Mouse (Mus musculus): ENCODE data around the gene Tagln. TPM values are rescaled to one million over a fixed set of nuclear protein-coding genes. Genes with fewer than 3 reads are reported as not detected.

The Tagln gene
- polyA plus RNA-seq, 2 experiments = 6.3 to 6.8 TPM

GRCm38 (mm10) chr9:45981331-45981730, 45.5 kb upstream of the Tagln start:
- peak overlapping the region; percentile 11; the same call in 1 of the 2 replicates for H3K4me2 ChIP-seq (ENCODE audit: low read depth)

GRCm38 (mm10) chr9:45980611-45981010, 44.8 kb upstream of the Tagln start:
- no peak overlapping the region for H3K4me3 ChIP-seq (ENCODE audit: insufficient read depth in 1 of 2, low read depth in 2 of 2, low read length in 2 of 2)
- H3K9ac ChIP-seq (replicated peaks) = no peak overlapping the region
- H3K9me3 ChIP-seq (ENCODE audit: control insufficient read depth, low read length) = no peaks in the 10 kb centered on the region
- no peak overlapping the region for H3K27ac ChIP-seq
- no peak for ATAC-seq (ENCODE audit: insufficient read depth)
- TF ChIP-seq CTCF (IDR thresholded peaks at IDR 0.05; ENCODE audit: low read depth) (no peak), EP300 (IDR thresholded peaks at IDR 0.05; ENCODE audit: low read depth) (no peak)
- no peak for DNase-seq (ENCODE audit: low read depth in 3 of 3, low spot score in 3 of 3)
- H3K4me1 ChIP-seq (replicated peaks; ENCODE audit: control insufficient read depth in 2 of 2, insufficient read depth in 2 of 2, low read length in 1 of 2) = peaks cover 15 to 25% of the 10 kb centered on the region in 2 experiments
- H3K36me3 ChIP-seq (replicated peaks; ENCODE audit: control insufficient read depth, insufficient read depth, low read depth) = peaks cover 18% of the 10 kb centered on the region
- 77% methylated on average over 1 of the region's 1 CpGs for WGBS (ENCODE audit: insufficient replicate concordance)
- 0 out of 2 replicates have a peak overlapping the region, but pooled peaks have one; percentile 0 for H3K4me2 ChIP-seq (ENCODE audit: low read depth)
- H3K27me3 ChIP-seq (ENCODE audit: control insufficient read depth, insufficient read depth, low read length) = no peaks in the 10 kb centered on the region

More at GRCm38 (mm10) chr9:45981331-45981730, 45.5 kb upstream of the Tagln start:
- TF ChIP-seq EP300 (IDR thresholded peaks at IDR 0.05; ENCODE audit: low read depth) = no peak
- peak; percentile 45 for TF ChIP-seq CTCF (IDR thresholded peaks at IDR 0.05; ENCODE audit: low read depth)
- H3K36me3 ChIP-seq (replicated peaks; ENCODE audit: control insufficient read depth, insufficient read depth, low read depth) = peaks cover 13% of the 10 kb centered on the region
- H3K4me1 ChIP-seq (replicated peaks; ENCODE audit: control insufficient read depth in 2 of 2, insufficient read depth in 2 of 2, low read length in 1 of 2) = peaks cover 15 to 25% of the 10 kb centered on the region in 2 experiments
- no peak for ATAC-seq (ENCODE audit: insufficient read depth)
- H3K4me3 ChIP-seq (ENCODE audit: insufficient read depth in 1 of 2, low read depth in 2 of 2, low read length in 2 of 2) = no peak overlapping the region
- no peaks in the 10 kb centered on the region for H3K27me3 ChIP-seq (ENCODE audit: control insufficient read depth, insufficient read depth, low read length)
- H3K9me3 ChIP-seq (ENCODE audit: control insufficient read depth, low read length) = no peaks in the 10 kb centered on the region
- H3K9ac ChIP-seq (replicated peaks) = no peak overlapping the region
- no peak for DNase-seq (ENCODE audit: low read depth in 3 of 3, low spot score in 3 of 3)
- H3K27ac ChIP-seq = no peak overlapping the region

- no peak for TF ChIP-seq CTCF (IDR thresholded peaks at IDR 0.05; ENCODE audit: low read depth)
- TF ChIP-seq EP300 (IDR thresholded peaks at IDR 0.05; ENCODE audit: low read depth) = peak; percentile 47
- H3K9me3 ChIP-seq (ENCODE audit: control insufficient read depth, low read length) = no peaks in the 10 kb centered on the region
- H3K4me3 ChIP-seq (ENCODE audit: insufficient read depth in 1 of 2, low read depth in 2 of 2, low read length in 2 of 2) = no peak overlapping the region
- peaks cover 25% of the 10 kb centered on the region for H3K36me3 ChIP-seq (replicated peaks; ENCODE audit: control insufficient read depth, insufficient read depth, low read depth)
- ATAC-seq (ENCODE audit: insufficient read depth) = peak; percentile 46
- no peak overlapping the region for H3K9ac ChIP-seq (replicated peaks)
- peak in 1 of 3 experiments; percentile 35 for DNase-seq (ENCODE audit: low read depth in 3 of 3, low spot score in 3 of 3)
- H3K27me3 ChIP-seq (ENCODE audit: control insufficient read depth, insufficient read depth, low read length) = no peaks in the 10 kb centered on the region
- 67% methylated on average over 2 of the region's 2 CpGs for WGBS (ENCODE audit: insufficient replicate concordance)
- H3K27ac ChIP-seq = no peak overlapping the region
- peak overlapping the region; percentile 42 for H3K4me2 ChIP-seq (ENCODE audit: low read depth)
- H3K4me1 ChIP-seq (replicated peaks; ENCODE audit: control insufficient read depth in 2 of 2, insufficient read depth in 2 of 2, low read length in 1 of 2) = peaks cover 13 to 23% of the 10 kb centered on the region in 2 experiments
These were observed 43.9 kb upstream of the Tagln start for GRCm38 (mm10) chr9:45979778-45980177.

- ATAC-seq (ENCODE audit: insufficient read depth) = no peak
- no peaks in the 10 kb centered on the region for H3K9me3 ChIP-seq (ENCODE audit: control insufficient read depth, low read length)
- WGBS (ENCODE audit: insufficient replicate concordance) = 80% methylated on average over 2 of the region's 2 CpGs
These were observed 41.0 kb upstream of the Tagln start for GRCm38 (mm10) chr9:45976884-45977283.

GRCm38 (mm10) chr9:45963577-45963976, 27.7 kb upstream of the Tagln start:
- Histone ChIP-seq H3K27me3 (ENCODE audit: control insufficient read depth, insufficient read depth, low read length) (no peaks in the 10 kb centered on the region), H3K9ac (replicated peaks) (no peak overlapping the region), H3K9me3 (ENCODE audit: control insufficient read depth, low read length) (no peaks in the 10 kb centered on the region), H3K4me2 (ENCODE audit: low read depth) (no peak overlapping the region), H3K4me1 (replicated peaks; ENCODE audit: control insufficient read depth in 2 of 2, insufficient read depth in 2 of 2, low read length in 1 of 2) (no peaks in the 10 kb centered on the region; a peak in 1 of 4 replicates), H3K4me3 (ENCODE audit: insufficient read depth in 1 of 2, low read depth in 2 of 2, low read length in 2 of 2) (no peak overlapping the region), H3K27ac (no peak overlapping the region), H3K36me3 (replicated peaks; ENCODE audit: control insufficient read depth, insufficient read depth, low read depth) (peaks cover 51% of the 10 kb centered on the region)
- no peak for ATAC-seq (ENCODE audit: insufficient read depth)
- no peak for DNase-seq (ENCODE audit: low read depth in 3 of 3, low spot score in 3 of 3)
- TF ChIP-seq CTCF (IDR thresholded peaks at IDR 0.05; ENCODE audit: low read depth) (no peak), EP300 (IDR thresholded peaks at IDR 0.05; ENCODE audit: low read depth) (no peak)
- WGBS (ENCODE audit: insufficient replicate concordance) = 83% methylated on average over 6 of the region's 6 CpGs

More at GRCm38 (mm10) chr9:45976884-45977283, 41.0 kb upstream of the Tagln start:
- Histone ChIP-seq H3K4me2 (ENCODE audit: low read depth) (no peak overlapping the region), H3K36me3 (replicated peaks; ENCODE audit: control insufficient read depth, insufficient read depth, low read depth) (peaks cover 50% of the 10 kb centered on the region), H3K27ac (no peak overlapping the region), H3K9ac (replicated peaks) (no peak overlapping the region), H3K4me1 (replicated peaks; ENCODE audit: control insufficient read depth in 2 of 2, insufficient read depth in 2 of 2, low read length in 1 of 2) (peaks cover 7 to 12% of the 10 kb centered on the region in 2 experiments), H3K4me3 (ENCODE audit: insufficient read depth in 1 of 2, low read depth in 2 of 2, low read length in 2 of 2) (no peak overlapping the region), H3K27me3 (ENCODE audit: control insufficient read depth, insufficient read depth, low read length) (no peaks in the 10 kb centered on the region)
- DNase-seq (ENCODE audit: low read depth in 3 of 3, low spot score in 3 of 3) = no peak
- no peak for TF ChIP-seq EP300 (IDR thresholded peaks at IDR 0.05; ENCODE audit: low read depth)
- peak; percentile 38 for TF ChIP-seq CTCF (IDR thresholded peaks at IDR 0.05; ENCODE audit: low read depth)

Measured in liver, embryonic 14.5 days (tissue).